Mouse (Mus musculus) adrenal gland (tissue): ENCODE measurements around the gene Card9.

Experiments used
- intact Hi-C: fragments of 180-260 bp; cut with DNase I; formaldehyde crosslinking; loops from one replicate; pipeline ENCODE4 v1.15.1; 2025

Card9 gene

GRCm38 (mm10) chr2:26330056-26330468, 30.7 kb downstream of the Card9 start:
- intact Hi-C loops, result no loop called here

- intact Hi-C loops, result loop anchor here (5.0 to 10.0 kb wide), 2 partner anchors 78 to 235 kb away; partner anchors contain the start of gene Inpp5e
Measured at GRCm38 (mm10) chr2:26329402-26329801, 31.3 kb downstream of the Card9 start.

- intact Hi-C loops, result loop anchor here (5.0 to 10.0 kb wide), 2 partner anchors 79 to 237 kb away; partner anchors contain the start of gene Inpp5e
Measured at GRCm38 (mm10) chr2:26327852-26328251, 32.9 kb downstream of the Card9 start.

- intact Hi-C loops, result loop anchor here (5.0 to 10.0 kb wide), 2 partner anchors 82 to 239 kb away; partner anchors contain the start of gene Inpp5e
Measured at GRCm38 (mm10) chr2:26325386-26326181, 35.1 kb downstream of the Card9 start.

- intact Hi-C loops, result loop anchor here (5.0 to 10.0 kb wide), 2 partner anchors 82 to 240 kb away; partner anchors contain the start of gene Inpp5e
Measured at GRCm38 (mm10) chr2:26324917-26325316, 35.8 kb downstream of the Card9 start.

GRCm38 (mm10) chr2:26323589-26324325, 37.0 kb downstream of the Card9 start:
- intact Hi-C loops, result loop anchor here (10.0 kb wide), 1 partner anchor 241 kb away; no protein-coding TSS in a partner anchor

GRCm38 (mm10) chr2:26320245-26321185, 40.2 kb downstream of the Card9 start:
- intact Hi-C loops, result loop anchor here (10.0 kb wide), 1 partner anchor 244 kb away; no protein-coding TSS in a partner anchor

GRCm38 (mm10) chr2:26319519-26320244, 41.0 kb downstream of the Card9 start:
- intact Hi-C loops, result loop anchor here (5.0 to 10.0 kb wide), 2 partner anchors 33 to 245 kb away; partner anchors contain the start of gene Dnlz

GRCm38 (mm10) chr2:26319109-26319508, 41.6 kb downstream of the Card9 start:
- intact Hi-C loops, result loop anchor here (5.0 kb wide), 1 partner anchor 33 kb away; the partner anchor contains the start of gene Dnlz

GRCm38 (mm10) chr2:26317991-26318672, 42.6 kb downstream of the Card9 start:
- intact Hi-C loops, result loop anchor here (5.0 kb wide), 1 partner anchor 34 kb away; the partner anchor contains the start of gene Dnlz

GRCm38 (mm10) chr2:26317371-26317770, 43.3 kb downstream of the Card9 start:
- intact Hi-C loops, result loop anchor here (5.0 kb wide), 1 partner anchor 35 kb away; the partner anchor contains the start of gene Dnlz

GRCm38 (mm10) chr2:26316576-26317246, 44.0 kb downstream of the Card9 start:
- intact Hi-C loops, result loop anchor here (5.0 kb wide), 1 partner anchor 36 kb away; the partner anchor contains the start of gene Dnlz

- intact Hi-C loops, result loop anchor here (5.0 kb wide), 1 partner anchor 36 kb away; the partner anchor contains the start of gene Dnlz
Measured at GRCm38 (mm10) chr2:26315925-26316311, 44.8 kb downstream of the Card9 start.

GRCm38 (mm10) chr2:26315072-26315924, 45.4 kb downstream of the Card9 start, which contains the start of gene Gpsm1:
Gene Gpsm1, plus strand, starts transcription at chr2:26315515.
- intact Hi-C loops, result loop anchor here (5.0 kb wide), 1 partner anchor 37 kb away; the partner anchor contains the start of gene Dnlz

GRCm38 (mm10) chr2:26314281-26315071, 46.2 kb downstream of the Card9 start:
- intact Hi-C loops, result loop anchor here (5.0 kb wide), 1 partner anchor 38 kb away; the partner anchor contains the start of gene Dnlz

- intact Hi-C loops, result no loop called here
Measured at GRCm38 (mm10) chr2:26313394-26313793, 47.3 kb downstream of the Card9 start.
